Mouse (Mus musculus) gastrocnemius, postnatal 14 days (tissue): ENCODE measurements around the gene Jmy. TPM values are rescaled to one million over a fixed set of nuclear protein-coding genes. Genes with fewer than 3 reads are reported as not detected.

Experiments used
- DNase-seq: peaks from one replicate; pipeline ENCODE4 v3.0.0; 2021; ENCODE audit warnings: mixed read lengths
- intact Hi-C: fragments of 180-260 bp; cut with DNase I; formaldehyde crosslinking; loops from one replicate; pipeline ENCODE4 v1.15.1; 2025; ENCODE audit warnings: low total_unique reads
- total RNA-seq, 2 experiments: library from RNA; stranded (reverse); gene quantifications; 2 replicates each; pipeline ENCODE4 v1.2.3; 2021

Gene Jmy
- total RNA-seq, 2 experiments from 2014 or later, result 19.4 to 25.9 TPM

- intact Hi-C loops, result no loop called here
- no peak for DNase-seq
These were observed 116.0 kb downstream of the Jmy start for GRCm38 (mm10) chr13:93383620-93384019.

- intact Hi-C loops, result no loop called here
- DNase-seq, result no peak
These were observed 116.5 kb downstream of the Jmy start for GRCm38 (mm10) chr13:93383092-93383491.

- intact Hi-C loops, result no loop called here
- no peak for DNase-seq
These were observed 118.3 kb downstream of the Jmy start for GRCm38 (mm10) chr13:93381301-93381700.

GRCm38 (mm10) chr13:93380399-93381063, 119.1 kb downstream of the Jmy start:
- DNase-seq, result no peak
- intact Hi-C loops, result no loop called here

Other genes starting within 250 kb of the Jmy start
- gene Homer1, start 200.2 kb downstream of the Jmy start, total RNA-seq, result 10 to 100 TPM; 63.0 to 65.1 TPM
- under 1 TPM in 1 of 2 experiments, not detected in 1; 0.11 TPM for gene Bhmt, start 138.2 kb upstream of the Jmy start, total RNA-seq
- gene Bhmt2, start 174.5 kb upstream of the Jmy start, total RNA-seq, result not detected
- gene Dmgdh, start 174.6 kb upstream of the Jmy start, total RNA-seq, result not detected